Mouse (Mus musculus) liver, postnatal 0 days (tissue): ENCODE data around the gene Rdh9.

Experiments
- CTCF ChIP-seq: sonication (generic); IDR thresholded peaks from 2 replicates; pipeline ENCODE4 v1.5.1; 2016; ENCODE audit warnings: antibody characterized with exemption, low read depth
- EP300 ChIP-seq: IDR thresholded peaks from 2 replicates; pipeline ENCODE4 v1.6.1; 2016; ENCODE audit warnings: antibody characterized with exemption, low read depth, mild to moderate bottlenecking

GRCm38 (mm10) chr10:127745886-127746285 lies 30.3 kb upstream of the Rdh9 start:
- TF ChIP-seq CTCF (no peak), EP300 (no peak)
